In the genomic region with DNA sequence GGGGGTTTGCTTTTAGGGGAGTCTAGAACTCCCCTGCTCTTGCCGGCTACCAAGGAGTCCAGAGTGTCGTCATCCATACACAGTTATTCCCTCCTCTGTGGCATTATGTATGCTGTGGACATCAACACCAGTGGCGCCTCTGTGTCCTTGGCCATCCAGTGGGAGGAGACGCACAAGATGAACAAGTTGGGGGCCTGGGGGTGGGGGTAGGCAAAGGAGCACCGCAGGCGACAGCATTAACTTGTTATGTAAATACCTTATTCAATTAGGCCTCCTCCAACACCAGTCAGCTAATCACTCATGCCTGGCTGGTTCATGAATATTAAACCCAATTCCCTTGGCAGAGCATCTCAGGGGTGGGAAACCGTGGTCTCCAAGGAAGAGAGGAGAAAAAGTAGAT, we compare ENCODE assay signal across 14 mouse cellular contexts.
A peak's percentile ranks its signal among the peaks of the same experiment; 100 is the strongest.
DNase-seq lines count a peak whose midpoint lies in the region; ATAC-seq and TF ChIP-seq lines count a peak whose summit lies in the region.
"Had no signal": no experiment of that assay in that cellular context is flagged by ENCODE, and none has a peak within 500 bp of the region (broad histone marks: within the 10 kb centered on the region; RNA-seq: fewer than 3 reads in every experiment).

No protein-coding gene starts in this region.

- peaks cover 75% of the 10 kb centered on the region for H3K4me1 ChIP-seq in forebrain, embryonic 12.5 days
- peaks cover 32% of the 10 kb centered on the region for H3K4me1 ChIP-seq in hindbrain, embryonic 14.5 days (replicated peaks; ENCODE audit: control insufficient read depth, insufficient read depth, low read length)
- H3K4me1 ChIP-seq in midbrain, embryonic 16.5 days (ENCODE audit: control insufficient read depth, insufficient read depth, low read length): peaks cover 9% of the 10 kb centered on the region
- no peaks in the 10 kb centered on the region for H3K4me1 ChIP-seq in heart, embryonic 11.5 days (ENCODE audit: control insufficient read depth, insufficient read depth, low read length)
- H3K4me1 ChIP-seq: stomach, embryonic 15.5 days had no signal

- H3K36me3 ChIP-seq in forebrain, embryonic 12.5 days (replicated peaks): no peaks in the 10 kb centered on the region
- H3K36me3 ChIP-seq in hindbrain, embryonic 14.5 days (replicated peaks; ENCODE audit: control insufficient read depth, insufficient read depth): no peaks in the 10 kb centered on the region
- no peaks in the 10 kb centered on the region for H3K36me3 ChIP-seq in midbrain, embryonic 16.5 days (ENCODE audit: control insufficient read depth, insufficient read depth, low read length)
- H3K36me3 ChIP-seq in heart, embryonic 11.5 days (ENCODE audit: control insufficient read depth, insufficient read depth, low read length): no peaks in the 10 kb centered on the region
- H3K36me3 ChIP-seq: embryonic facial prominence, embryonic 12.5 days; intestine, embryonic 15.5 days; stomach, embryonic 15.5 days had no signal

- no peaks in the 10 kb centered on the region for H3K9me3 ChIP-seq in forebrain, embryonic 12.5 days
- H3K9me3 ChIP-seq in hindbrain, embryonic 14.5 days (ENCODE audit: control insufficient read depth, low read length): no peaks in the 10 kb centered on the region
- no peaks in the 10 kb centered on the region for H3K9me3 ChIP-seq in midbrain, embryonic 16.5 days (replicated peaks; ENCODE audit: control insufficient read depth, low read length, poor library complexity, severe bottlenecking)
- no peaks in the 10 kb centered on the region for H3K9me3 ChIP-seq in heart, embryonic 11.5 days (replicated peaks; ENCODE audit: control insufficient read depth, low read length)
- H3K9me3 ChIP-seq: embryonic facial prominence, embryonic 12.5 days; intestine, embryonic 15.5 days; stomach, embryonic 15.5 days had no signal

- ATAC-seq in forebrain, embryonic 12.5 days (ENCODE audit: low FRiP score): peak; percentile 81
- peak; percentile 73; the same call in 1 of the 2 replicates for ATAC-seq in hindbrain, embryonic 14.5 days (ENCODE audit: low FRiP score)
- peak; percentile 59; the same call in 1 of the 2 replicates for ATAC-seq in midbrain, embryonic 16.5 days
- ATAC-seq in heart, embryonic 11.5 days (replicated peaks; ENCODE audit: insufficient number of reproducible peaks, low FRiP score, low TSS enrichment): no peak
- no peak for ATAC-seq in megakaryocyte progenitor cell, adult 5-6 weeks (replicated peaks; ENCODE audit: poor library complexity)
- ATAC-seq: CD4-positive, CD25-positive, alpha-beta regulatory T cell, adult 4 months; intestine, embryonic 15.5 days had no signal

- peak; percentile 96 for DNase-seq in brain, embryonic 14.5 days (ENCODE audit: low read depth)
- peak; percentile 57 for DNase-seq in hindbrain, embryonic 14.5 days (ENCODE audit: low spot score)
- DNase-seq in lung, postnatal 36 days: no peak
- DNase-seq in right cerebral cortex, postnatal 25 days: no peak
- DNase-seq: liver; lung, embryonic 14.5 days had no signal

- H3K9ac ChIP-seq in forebrain, embryonic 12.5 days: no peak overlapping the region
- no peak overlapping the region for H3K9ac ChIP-seq in hindbrain, embryonic 14.5 days
- H3K9ac ChIP-seq in midbrain, embryonic 16.5 days (ENCODE audit: low read depth, low read length): no peak overlapping the region
- H3K9ac ChIP-seq in heart, embryonic 11.5 days (ENCODE audit: low read depth, low read length): no peak overlapping the region
- H3K9ac ChIP-seq: embryonic facial prominence, embryonic 12.5 days; intestine, embryonic 15.5 days; lung, embryonic 14.5 days; stomach, embryonic 15.5 days had no signal

- H3K4me2 ChIP-seq in forebrain, embryonic 12.5 days: peak overlapping the region; percentile 6; the same call in 1 of the 2 replicates
- H3K4me2 ChIP-seq in hindbrain, embryonic 14.5 days (replicated peaks): no peak overlapping the region
- no peak overlapping the region for H3K4me2 ChIP-seq in midbrain, embryonic 16.5 days (ENCODE audit: low read length)
- H3K4me2 ChIP-seq in heart, embryonic 11.5 days: no peak overlapping the region
- H3K4me2 ChIP-seq: embryonic facial prominence, embryonic 12.5 days; intestine, embryonic 15.5 days; lung, embryonic 14.5 days; stomach, embryonic 15.5 days had no signal

- H3K27me3 ChIP-seq in forebrain, embryonic 12.5 days: peaks cover 39% of the 10 kb centered on the region
- H3K27me3 ChIP-seq in hindbrain, embryonic 14.5 days (ENCODE audit: control insufficient read depth, insufficient read depth, low read length): peaks cover 18% of the 10 kb centered on the region
- H3K27me3 ChIP-seq in midbrain, embryonic 16.5 days (ENCODE audit: control insufficient read depth, insufficient read depth, low read depth, low read length): no peaks in the 10 kb centered on the region
- peaks cover 6% of the 10 kb centered on the region for H3K27me3 ChIP-seq in heart, embryonic 11.5 days (ENCODE audit: control insufficient read depth, insufficient read depth, low read length)
- H3K27me3 ChIP-seq: intestine, embryonic 15.5 days; stomach, embryonic 15.5 days had no signal

- WGBS in forebrain, embryonic 12.5 days: 12% methylated on average over 7 of the region's 7 CpGs
- WGBS in hindbrain, embryonic 14.5 days: 6% methylated on average over 7 of the region's 7 CpGs
- WGBS in midbrain, embryonic 16.5 days: 7% methylated on average over 7 of the region's 7 CpGs
- WGBS in heart, embryonic 11.5 days (ENCODE audit: insufficient replicate concordance): 58% methylated on average over 7 of the region's 7 CpGs

- TF ChIP-seq POLR2A in brain, embryonic 14.5 days (IDR thresholded peaks at IDR 0.05; ENCODE audit: borderline replicate concordance, extremely low read depth, insufficient read depth, insufficient read length, poor library complexity, severe bottlenecking): no peak

- no peak for TF ChIP-seq CTCF in brain, embryonic 14.5 days (IDR thresholded peaks at IDR 0.05; ENCODE audit: borderline replicate concordance, extremely low read depth, insufficient read depth, insufficient read length)

- no peak overlapping the region for H3K4me3 ChIP-seq in forebrain, embryonic 12.5 days (replicated peaks)
- no peak overlapping the region for H3K4me3 ChIP-seq in hindbrain, embryonic 14.5 days (replicated peaks; ENCODE audit: low read length)
- H3K4me3 ChIP-seq in midbrain, embryonic 16.5 days (ENCODE audit: low read depth, low read length): no peak overlapping the region
- H3K4me3 ChIP-seq in heart, embryonic 11.5 days (ENCODE audit: low read depth, low read length): no peak overlapping the region
- H3K4me3 ChIP-seq: embryonic facial prominence, embryonic 12.5 days; intestine, embryonic 15.5 days; stomach, embryonic 15.5 days had no signal

- H3K27ac ChIP-seq in forebrain, embryonic 12.5 days: peak overlapping the region; percentile 47; the same call in 1 of the 2 replicates
- H3K27ac ChIP-seq in hindbrain, embryonic 14.5 days: no peak overlapping the region
- no peak overlapping the region for H3K27ac ChIP-seq in midbrain, embryonic 16.5 days (ENCODE audit: low read length)
- no peak overlapping the region for H3K27ac ChIP-seq in heart, embryonic 11.5 days (ENCODE audit: low read depth, low read length)
- H3K27ac ChIP-seq: embryonic facial prominence, embryonic 12.5 days; intestine, embryonic 15.5 days; stomach, embryonic 15.5 days had no signal

Comparison
In these comparisons a context has a peak if more than half of its experiments do, and no peak if none do; other contexts are left out.
1. DNase-seq: peak in brain, embryonic 14.5 days (single experiment) and hindbrain, embryonic 14.5 days (single experiment); none in lung, postnatal 36 days (single experiment) and right cerebral cortex, postnatal 25 days (single experiment).
2. ATAC-seq: peak in forebrain, embryonic 12.5 days (single experiment), hindbrain, embryonic 14.5 days (single experiment) and midbrain, embryonic 16.5 days (single experiment); none in heart, embryonic 11.5 days (single experiment) and megakaryocyte progenitor cell, adult 5-6 weeks (single experiment).